Mouse (Mus musculus) effector memory CD4-positive, alpha-beta T cell, adult 7 months (primary cell): ENCODE measurements around the gene Rfc1. TPM values are rescaled to one million over a fixed set of nuclear protein-coding genes. Genes with fewer than 3 reads are reported as not detected.

Experiments
- polyA plus RNA-seq: library from polyadenylated mRNA; unstranded; fragments of 100-300 nt; shearing (Covaris generic); gene quantifications from one replicate; pipeline ENCODE4 v1.2.1, GENCODE M21; 2017

Rfc1 gene
- 38.6 TPM for polyA plus RNA-seq

GRCm38 (mm10) chr5:65335298-65336074, at the start of gene Rfc1:
Gene Rfc1 (minus strand): TSS chr5:65335670.

GRCm38 (mm10) chr5:65348168-65348567, 12.7 kb upstream of the Rfc1 start, which contains the start of gene Klb:
Gene Klb (plus strand): TSS chr5:65348314.

Other genes with a start within 250 kb of the Rfc1 start
- 11.8 TPM for gene Tmem156, start 243.5 kb downstream of the Rfc1 start, polyA plus RNA-seq
- gene Klhl5, start 228.1 kb downstream of the Rfc1 start, polyA plus RNA-seq, result 39.1 TPM
- gene Wdr19, start 136.0 kb downstream of the Rfc1 start, polyA plus RNA-seq, result 1.9 TPM
- not detected for gene Klb, start 12.6 kb upstream of the Rfc1 start, polyA plus RNA-seq
- gene Rpl9, start 55.8 kb upstream of the Rfc1 start, polyA plus RNA-seq, result 978 TPM
- gene Lias, start 55.8 kb upstream of the Rfc1 start, polyA plus RNA-seq, result 31.3 TPM
- 28.9 TPM for gene Ugdh, start 100.3 kb upstream of the Rfc1 start, polyA plus RNA-seq
- gene Gm43552, start 157.2 kb upstream of the Rfc1 start, polyA plus RNA-seq, result not detected
- 121 TPM for gene Smim14, start 201.5 kb upstream of the Rfc1 start, polyA plus RNA-seq
- gene Ube2k, start 201.6 kb upstream of the Rfc1 start, polyA plus RNA-seq, result 115 TPM